Mouse (Mus musculus) embryonic facial prominence, embryonic 10.5 days (tissue): ENCODE measurements at regions not wholly inside any gene's neighbourhood (a gene's known extent, or its start where the extent isn't known, plus 50 kb on each side); places are given as distances from the start of the nearest gene placed in this dataset.

Experiments used
- DNase-seq: peaks from one replicate; pipeline ENCODE4 v3.0.0-alpha.2; 2017; ENCODE audit warnings: low spot score
- H3K27ac ChIP-seq: fragments of 300-500 bp; sonication (generic); replicated peaks from 2 replicates; pipeline ENCODE4 v1.5.1; 2016; ENCODE audit warnings: mild to moderate bottlenecking
- H3K27me3 ChIP-seq: fragments of 300-500 bp; sonication (generic); replicated peaks from 2 replicates; pipeline ENCODE4 v1.6.1; 2016; ENCODE audit warnings: low read depth, mild to moderate bottlenecking; ENCODE audit not compliant: poor library complexity, severe bottlenecking
- H3K36me3 ChIP-seq: fragments of 300-500 bp; sonication (generic); replicated peaks from 2 replicates; pipeline ENCODE4 v1.6.1; 2016; ENCODE audit warnings: mild to moderate bottlenecking, moderate library complexity
- H3K4me1 ChIP-seq: fragments of 300-500 bp; sonication (generic); 2 replicates; pipeline ENCODE4 v1.6.1; 2016
- H3K4me3 ChIP-seq: fragments of 300-500 bp; sonication (generic); 2 replicates; pipeline ENCODE4 v1.5.1; 2016; ENCODE audit warnings: mild to moderate bottlenecking, moderate library complexity
- H3K9me3 ChIP-seq: fragments of 300-500 bp; sonication (generic); 2 replicates; pipeline ENCODE4 v1.6.1; 2016; ENCODE audit warnings: mild to moderate bottlenecking
- WGBS: fragments of 180-500 bp; shearing (Covaris S2); methylation state at CpG from one replicate; pipeline ENCODE4 v1.1.7; 2016; 5-methylcytosine and 5-hydroxymethylcytosine counted together

DNA sequence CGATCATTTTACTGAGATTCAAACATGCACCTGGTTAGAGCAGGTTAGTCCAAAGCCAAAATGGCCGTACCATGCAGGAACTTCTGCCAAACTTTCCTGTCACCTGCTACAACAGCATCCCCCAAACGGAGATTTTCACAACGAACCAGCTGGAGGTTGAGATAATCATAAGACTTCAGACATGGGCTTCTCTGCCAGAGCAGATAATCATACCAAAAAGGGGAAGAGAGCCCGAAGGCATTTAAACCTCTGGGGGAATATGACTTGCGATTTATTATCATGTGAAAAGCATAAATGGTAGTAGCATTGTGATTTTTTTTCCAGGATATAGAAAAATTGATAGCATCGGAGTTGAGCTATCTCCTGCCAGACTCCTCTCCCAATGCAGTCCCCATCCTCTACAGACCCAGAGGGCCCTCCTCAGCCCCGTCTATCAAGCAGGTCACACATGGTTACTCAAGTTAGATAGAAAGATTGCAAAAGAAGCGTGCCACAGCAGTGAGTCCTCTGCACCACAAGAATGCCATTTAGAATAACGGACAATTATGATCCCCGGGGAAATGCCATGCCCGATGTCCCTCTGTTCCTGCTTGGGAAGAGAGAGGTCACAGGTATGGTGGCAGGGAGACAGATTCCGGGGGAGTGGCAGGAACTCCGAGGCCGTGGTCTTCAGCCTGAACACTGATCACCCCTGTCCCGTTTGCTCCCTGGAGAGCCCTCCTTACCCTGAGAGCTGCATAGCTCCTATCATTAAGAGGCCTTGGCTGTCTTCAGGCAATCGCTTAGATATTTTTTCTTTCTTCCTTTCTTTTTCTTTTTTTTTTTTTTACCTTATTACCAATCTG is 151.3 kb upstream of the Lmo4 start:
- H3K27ac ChIP-seq = no peak overlapping the region
- peaks cover 5% of the 10 kb centered on the region; the same call in 1 of the 2 replicates for H3K9me3 ChIP-seq
- no peak overlapping the region for H3K4me3 ChIP-seq
- 78% methylated on average over 17 of the region's 17 CpGs for WGBS
- no peaks in the 10 kb centered on the region for H3K27me3 ChIP-seq
- DNase-seq = no peak
- H3K36me3 ChIP-seq = no peaks in the 10 kb centered on the region
- peaks cover 9% of the 10 kb centered on the region for H3K4me1 ChIP-seq

DNA sequence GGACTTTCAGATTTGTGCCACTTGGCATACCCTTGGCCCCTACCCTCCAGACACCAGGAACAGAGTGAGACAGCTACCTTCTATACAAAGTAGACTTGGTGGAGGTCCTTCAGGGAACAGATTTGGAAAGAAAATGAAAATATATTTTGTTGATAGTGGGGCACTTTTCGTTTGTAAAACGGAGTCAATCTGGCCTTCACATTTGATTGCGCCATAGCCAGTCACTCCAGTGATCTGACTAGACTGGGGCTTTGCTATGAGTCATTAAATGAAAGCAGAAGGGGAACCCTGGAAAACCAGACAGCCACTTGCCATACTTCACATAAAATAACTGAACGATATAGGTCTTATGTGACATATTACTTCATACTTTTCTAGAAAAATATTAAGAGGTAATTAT is 147.5 kb upstream of the Lmo4 start:
- 91% methylated on average over 4 of the region's 4 CpGs for WGBS
- Histone ChIP-seq H3K4me1 (no peaks in the 10 kb centered on the region), H3K9me3 (no peaks in the 10 kb centered on the region), H3K4me3 (no peak overlapping the region), H3K27ac (no peak overlapping the region), H3K36me3 (no peaks in the 10 kb centered on the region), H3K27me3 (no peaks in the 10 kb centered on the region)
- no peak for DNase-seq

DNA sequence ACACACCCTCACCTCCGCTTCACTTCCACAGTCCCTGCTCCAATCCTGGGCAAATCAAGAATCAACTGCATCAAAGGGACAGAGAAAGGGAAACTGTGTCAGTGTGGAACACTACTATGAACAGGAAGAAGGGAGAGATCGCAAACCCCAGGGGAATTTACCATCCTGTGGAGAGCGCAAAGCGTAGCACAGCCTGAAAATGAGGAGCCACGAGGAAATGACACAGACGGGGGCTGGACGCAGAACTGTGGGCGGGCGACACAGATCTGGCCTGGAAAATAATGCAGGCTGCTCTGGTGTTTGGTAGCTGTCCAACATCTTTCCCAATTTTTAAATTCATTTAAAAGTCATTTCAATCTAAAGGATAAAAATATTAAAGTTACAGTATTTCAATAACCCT is 143.4 kb upstream of the Lmo4 start:
- Histone ChIP-seq H3K4me1 (no peaks in the 10 kb centered on the region), H3K27ac (no peak overlapping the region), H3K27me3 (no peaks in the 10 kb centered on the region), H3K4me3 (no peak overlapping the region), H3K9me3 (no peaks in the 10 kb centered on the region), H3K36me3 (no peaks in the 10 kb centered on the region)
- 78% methylated on average over 9 of the region's 9 CpGs for WGBS
- DNase-seq = no peak

GRCm38 (mm10) chr3:144335237-144335636 is 130.2 kb upstream of the Lmo4 start:
- H3K4me1 ChIP-seq = no peaks in the 10 kb centered on the region

DNA sequence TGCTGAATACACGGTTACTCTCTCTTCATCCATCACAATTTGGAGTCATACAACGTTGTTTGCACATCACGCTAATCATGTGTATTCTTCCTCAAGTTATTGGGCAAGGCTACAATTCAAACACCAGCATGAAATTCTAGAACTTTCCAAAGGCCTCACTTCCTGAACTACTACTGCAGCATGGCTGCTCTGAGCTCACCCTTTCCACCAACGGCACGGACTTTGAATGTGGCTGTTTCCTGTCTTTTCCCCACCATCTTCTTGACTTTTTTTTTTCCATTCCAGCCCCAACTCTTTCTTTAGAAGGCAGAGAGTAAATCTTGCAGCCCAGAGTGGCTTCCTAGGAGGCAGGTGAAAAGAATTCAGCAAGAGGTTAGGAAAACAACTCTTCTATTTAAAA is 129.2 kb upstream of the Lmo4 start:
- H3K4me3 ChIP-seq = no peak overlapping the region
- H3K36me3 ChIP-seq = no peaks in the 10 kb centered on the region
- no peak overlapping the region for H3K27ac ChIP-seq
- H3K4me1 ChIP-seq = no peaks in the 10 kb centered on the region
- 91% methylated on average over 5 of the region's 5 CpGs for WGBS
- DNase-seq = no peak
- no peaks in the 10 kb centered on the region for H3K9me3 ChIP-seq
- no peaks in the 10 kb centered on the region for H3K27me3 ChIP-seq

More at GRCm38 (mm10) chr3:144335237-144335636, 130.2 kb upstream of the Lmo4 start:
- DNase-seq = no peak
- WGBS = 80% methylated on average over 3 of the region's 3 CpGs
- Histone ChIP-seq H3K4me3 (no peak overlapping the region), H3K27ac (no peak overlapping the region), H3K36me3 (no peaks in the 10 kb centered on the region), H3K9me3 (no peaks in the 10 kb centered on the region), H3K27me3 (no peaks in the 10 kb centered on the region)

DNA sequence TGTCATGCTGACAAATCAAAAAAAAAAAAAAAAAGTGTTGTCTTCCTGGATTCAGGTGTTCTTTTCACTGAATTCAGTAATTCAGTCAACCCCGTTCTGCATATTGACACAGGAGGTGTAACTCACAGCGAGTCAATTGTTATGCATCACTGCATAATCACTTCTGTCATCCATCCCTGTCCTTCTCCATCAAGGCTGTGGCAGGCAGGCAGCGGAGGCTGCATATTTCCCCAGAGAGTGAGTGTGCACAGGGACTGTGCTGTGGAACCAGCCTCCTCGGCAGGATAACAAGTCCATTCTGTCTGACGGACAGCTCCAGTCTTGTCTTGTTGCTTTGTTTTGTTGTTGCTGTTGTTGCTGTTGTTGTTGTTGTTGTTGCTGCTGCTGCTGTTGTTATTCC is 127.3 kb upstream of the Lmo4 start:
- H3K4me3 ChIP-seq = no peak overlapping the region
- 21% methylated on average over 5 of the region's 5 CpGs for WGBS
- H3K4me1 ChIP-seq = no peaks in the 10 kb centered on the region
- no peaks in the 10 kb centered on the region for H3K36me3 ChIP-seq
- no peaks in the 10 kb centered on the region for H3K27me3 ChIP-seq
- DNase-seq = no peak
- H3K9me3 ChIP-seq = no peaks in the 10 kb centered on the region
- H3K27ac ChIP-seq = no peak overlapping the region

DNA sequence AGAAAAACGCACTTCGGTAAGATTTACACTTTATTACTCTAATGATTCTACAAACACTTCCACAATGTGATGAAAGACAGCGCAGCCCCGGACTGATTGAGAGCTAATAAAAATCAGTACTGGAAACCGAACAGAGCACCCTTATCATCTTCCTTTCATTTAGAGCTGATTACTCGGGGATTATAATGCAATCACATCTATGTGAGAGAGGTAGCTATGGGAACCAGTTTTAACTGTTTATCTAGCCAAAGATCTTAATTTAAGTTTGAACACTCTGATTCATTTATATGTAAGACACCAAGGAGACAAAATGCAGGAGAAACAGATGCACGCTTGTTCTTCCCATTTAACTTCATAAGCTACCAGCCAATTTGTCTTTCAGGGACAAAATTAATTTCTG is 124.1 kb upstream of the Lmo4 start:
- H3K27me3 ChIP-seq = no peaks in the 10 kb centered on the region
- DNase-seq = no peak
- H3K4me3 ChIP-seq = no peak overlapping the region
- H3K9me3 ChIP-seq = no peaks in the 10 kb centered on the region
- H3K4me1 ChIP-seq = no peaks in the 10 kb centered on the region
- no peaks in the 10 kb centered on the region for H3K36me3 ChIP-seq
- H3K27ac ChIP-seq = no peak overlapping the region
- 91% methylated on average over 7 of the region's 7 CpGs for WGBS

DNA sequence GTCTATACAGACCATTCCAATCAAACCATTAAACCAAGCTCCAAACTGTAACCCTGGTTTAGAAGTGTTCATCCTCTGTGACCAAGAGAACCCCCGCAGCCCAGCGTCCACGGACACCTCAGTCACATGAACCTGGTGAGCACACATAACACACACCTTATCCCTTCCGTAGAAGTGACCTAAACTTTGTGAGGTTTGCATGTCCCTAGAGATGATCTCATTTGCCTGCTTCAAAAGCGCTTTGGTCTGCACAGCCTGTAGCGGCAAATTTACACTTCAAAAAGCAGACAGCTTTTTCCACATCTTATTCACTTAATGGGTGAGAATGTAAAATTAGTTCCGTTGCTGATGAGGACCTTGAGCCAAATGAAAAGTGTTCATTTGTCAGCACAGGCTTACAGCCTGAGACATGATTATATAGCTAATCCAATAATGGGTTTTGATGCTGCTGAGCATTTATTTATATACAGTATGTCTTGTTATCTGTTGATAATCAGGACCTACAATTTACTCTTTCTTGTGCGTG is 122.3 kb upstream of the Lmo4 start:
- WGBS = 95% methylated on average over 8 of the region's 8 CpGs

GRCm38 (mm10) chr3:144324974-144325373 is 120.0 kb upstream of the Lmo4 start:
- no peak for DNase-seq
- 91% methylated on average over 2 of the region's 2 CpGs for WGBS
- no peak overlapping the region for H3K4me3 ChIP-seq

More for the DNA sequence above, 122.3 kb upstream of the Lmo4 start:
- H3K9me3 ChIP-seq = no peaks in the 10 kb centered on the region
- H3K4me1 ChIP-seq = no peaks in the 10 kb centered on the region
- H3K4me3 ChIP-seq = no peak overlapping the region
- no peaks in the 10 kb centered on the region for H3K27me3 ChIP-seq
- H3K27ac ChIP-seq = no peak overlapping the region
- no peak for DNase-seq
- no peaks in the 10 kb centered on the region for H3K36me3 ChIP-seq

GRCm38 (mm10) chr3:144323524-144323923 is 118.5 kb upstream of the Lmo4 start:
- H3K27ac ChIP-seq = no peak overlapping the region
- H3K4me1 ChIP-seq = peaks cover 8% of the 10 kb centered on the region
- H3K36me3 ChIP-seq = no peaks in the 10 kb centered on the region
- H3K27me3 ChIP-seq = no peaks in the 10 kb centered on the region
- H3K9me3 ChIP-seq = no peaks in the 10 kb centered on the region
- DNase-seq = no peak
- H3K4me3 ChIP-seq = no peak overlapping the region
- WGBS = 91% methylated on average over 3 of the region's 3 CpGs

More at GRCm38 (mm10) chr3:144324974-144325373, 120.0 kb upstream of the Lmo4 start:
- Histone ChIP-seq H3K27me3 (no peaks in the 10 kb centered on the region), H3K27ac (no peak overlapping the region), H3K9me3 (no peaks in the 10 kb centered on the region), H3K36me3 (no peaks in the 10 kb centered on the region), H3K4me1 (no peaks in the 10 kb centered on the region)

DNA sequence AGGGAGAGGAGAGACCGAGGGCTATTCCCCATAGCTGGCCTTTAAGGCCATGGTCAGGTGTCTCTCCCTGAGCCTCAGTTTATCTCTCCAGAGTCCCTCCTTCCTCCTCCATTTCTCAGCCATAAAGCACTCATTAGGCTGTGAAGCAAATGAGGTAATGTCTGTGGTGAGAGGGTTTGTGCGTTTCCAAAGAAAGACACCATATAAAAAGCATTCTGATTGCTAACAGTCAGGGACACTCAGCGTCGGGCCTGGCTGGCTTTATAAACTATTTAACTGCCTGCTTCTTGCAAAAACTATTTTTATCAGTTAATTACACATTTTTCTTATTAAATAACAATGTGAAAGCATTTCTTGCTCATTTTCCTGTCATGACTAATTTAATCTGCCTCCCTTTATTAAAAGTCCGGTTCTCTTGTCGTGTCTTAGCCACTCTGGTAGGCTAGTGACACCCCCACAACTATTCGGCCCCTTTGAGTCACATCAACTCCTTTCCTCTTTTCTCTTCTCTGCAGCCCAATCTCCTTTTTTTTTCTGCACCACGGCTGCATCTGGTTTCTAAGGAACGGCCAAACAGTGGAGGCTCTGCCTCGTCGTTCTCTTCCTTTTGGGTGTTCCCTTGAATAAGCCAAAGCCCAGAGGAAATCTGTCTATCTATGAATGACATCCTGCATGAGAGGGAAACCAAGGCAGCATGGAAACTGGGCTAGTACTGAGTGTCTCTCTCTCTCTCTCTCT is 114.6 kb upstream of the Lmo4 start:
- H3K9me3 ChIP-seq = no peaks in the 10 kb centered on the region
- no peak overlapping the region for H3K4me3 ChIP-seq
- H3K36me3 ChIP-seq = no peaks in the 10 kb centered on the region
- WGBS = 67% methylated on average over 11 of the region's 11 CpGs
- H3K27me3 ChIP-seq = no peaks in the 10 kb centered on the region
- DNase-seq = no peak
- H3K27ac ChIP-seq = no peak overlapping the region
- peaks cover 9% of the 10 kb centered on the region for H3K4me1 ChIP-seq

GRCm38 (mm10) chr3:144318761-144319467 is 113.9 kb upstream of the Lmo4 start:
- 58% methylated on average over 16 of the region's 16 CpGs for WGBS
- no peak for DNase-seq
- no peak overlapping the region for H3K27ac ChIP-seq

More at GRCm38 (mm10) chr3:144318761-144319467, 113.9 kb upstream of the Lmo4 start:
- no peaks in the 10 kb centered on the region for H3K9me3 ChIP-seq
- H3K4me3 ChIP-seq = no peak overlapping the region
- H3K27me3 ChIP-seq = no peaks in the 10 kb centered on the region
- peaks cover 9% of the 10 kb centered on the region for H3K4me1 ChIP-seq
- H3K36me3 ChIP-seq = no peaks in the 10 kb centered on the region
